Mouse (Mus musculus): Measurements from ENCODE around the gene Ypel2. TPM values are rescaled to one million over a fixed set of nuclear protein-coding genes. Genes with fewer than 3 reads are reported as not detected.

The Ypel2 gene
- polyA plus RNA-seq, 2 experiments, result 6.8 to 9.2 TPM

DNA sequence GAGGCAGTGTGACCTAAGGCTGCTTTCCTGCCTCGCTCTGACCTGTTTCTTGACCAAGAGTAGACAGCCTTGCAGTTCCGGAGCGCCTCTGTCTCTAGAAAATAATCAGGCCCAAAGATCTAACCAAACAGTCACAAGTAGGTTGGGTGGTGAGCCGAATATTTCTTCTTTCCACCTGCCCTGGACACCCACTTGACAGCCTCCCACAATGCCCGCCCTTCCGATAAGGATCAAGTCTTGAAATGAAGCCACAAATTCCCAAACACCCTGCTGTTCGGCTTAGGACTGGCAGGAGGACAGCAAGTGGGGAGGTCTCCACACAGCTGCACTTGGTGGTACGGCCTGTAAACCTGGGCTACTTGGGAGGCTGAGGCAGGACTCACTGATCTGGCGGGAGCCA is 26.0 kb downstream of the Ypel2 start:
- peaks cover 34% of the 10 kb centered on the region for H3K4me1 ChIP-seq (ENCODE audit: control insufficient read depth, insufficient read depth, low read length)

GRCm38 (mm10) chr11:86966696-86967095 is 26.8 kb downstream of the Ypel2 start:
- Histone ChIP-seq H3K9me3 (ENCODE audit: control insufficient read depth, low read length) (no peaks in the 10 kb centered on the region), H3K27me3 (ENCODE audit: control insufficient read depth, insufficient read depth, low read length) (no peaks in the 10 kb centered on the region), H3K4me1 (ENCODE audit: control insufficient read depth, insufficient read depth, low read length) (peaks cover 32% of the 10 kb centered on the region), H3K4me3 (replicated peaks; ENCODE audit: low read length) (no peak overlapping the region), H3K4me2 (replicated peaks; ENCODE audit: low read depth, low read length, severe bottlenecking) (no peak overlapping the region), H3K9ac (ENCODE audit: low read depth, low read length, severe bottlenecking) (no peak overlapping the region), H3K27ac (replicated peaks; ENCODE audit: low read depth, low read length) (no peak overlapping the region), H3K36me3 (ENCODE audit: control insufficient read depth, insufficient read depth, low read length) (peaks cover 44% of the 10 kb centered on the region)
- ATAC-seq (ENCODE audit: low FRiP score, low read depth) (no peak), DNase-seq (ENCODE audit: low spot score) (no peak)
- no peak for TF ChIP-seq POLR2A (IDR thresholded peaks at IDR 0.05; ENCODE audit: borderline replicate concordance, extremely low read depth, insufficient read depth, insufficient read length)
- WGBS, result 91% methylated on average over 3 of the region's 3 CpGs

More for the DNA sequence above, 26.0 kb downstream of the Ypel2 start:
- Histone ChIP-seq H3K9ac (ENCODE audit: low read depth, low read length, severe bottlenecking) (no peak overlapping the region), H3K27ac (replicated peaks; ENCODE audit: low read depth, low read length) (no peak overlapping the region), H3K4me2 (replicated peaks; ENCODE audit: low read depth, low read length, severe bottlenecking) (no peak overlapping the region), H3K4me3 (replicated peaks; ENCODE audit: low read length) (no peak overlapping the region), H3K27me3 (ENCODE audit: control insufficient read depth, insufficient read depth, low read length) (no peaks in the 10 kb centered on the region), H3K9me3 (ENCODE audit: control insufficient read depth, low read length) (no peaks in the 10 kb centered on the region), H3K36me3 (ENCODE audit: control insufficient read depth, insufficient read depth, low read length) (peaks cover 52% of the 10 kb centered on the region)
- 82% methylated on average over 9 of the region's 9 CpGs for WGBS
- TF ChIP-seq POLR2A (IDR thresholded peaks at IDR 0.05; ENCODE audit: borderline replicate concordance, extremely low read depth, insufficient read depth, insufficient read length), result no peak
- ATAC-seq (ENCODE audit: low FRiP score, low read depth), result no peak
- no peak for DNase-seq (ENCODE audit: low spot score)

DNA sequence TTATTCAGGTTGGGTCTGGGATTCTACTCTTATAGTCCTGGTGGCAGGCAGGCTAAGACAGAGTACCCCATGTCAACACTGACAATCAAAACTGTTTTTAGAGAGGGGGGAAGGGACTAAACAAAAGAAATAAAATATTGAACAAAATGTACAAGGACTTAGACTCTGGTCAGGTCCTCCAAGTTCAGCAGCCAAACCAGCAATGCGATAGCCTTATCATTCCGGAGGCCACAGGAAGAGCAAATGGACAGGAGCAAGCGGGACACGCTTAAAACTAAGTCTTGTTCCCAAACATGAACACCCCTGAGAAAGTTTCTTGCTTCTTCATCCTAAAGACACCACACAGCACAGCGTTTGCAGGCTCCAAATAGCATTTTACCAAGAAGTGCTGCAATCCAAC is 28.4 kb downstream of the Ypel2 start:
- WGBS, result 94% methylated on average over 5 of the region's 5 CpGs
- Histone ChIP-seq H3K4me3 (replicated peaks; ENCODE audit: low read length) (no peak overlapping the region), H3K9ac (ENCODE audit: low read depth, low read length, severe bottlenecking) (no peak overlapping the region), H3K36me3 (ENCODE audit: control insufficient read depth, insufficient read depth, low read length) (peaks cover 34% of the 10 kb centered on the region), H3K4me1 (ENCODE audit: control insufficient read depth, insufficient read depth, low read length) (peaks cover 30% of the 10 kb centered on the region), H3K9me3 (ENCODE audit: control insufficient read depth, low read length) (no peaks in the 10 kb centered on the region), H3K27me3 (ENCODE audit: control insufficient read depth, insufficient read depth, low read length) (no peaks in the 10 kb centered on the region), H3K4me2 (replicated peaks; ENCODE audit: low read depth, low read length, severe bottlenecking) (no peak overlapping the region), H3K27ac (replicated peaks; ENCODE audit: low read depth, low read length) (no peak overlapping the region)
- ATAC-seq (ENCODE audit: low FRiP score, low read depth) (no peak), DNase-seq (ENCODE audit: low spot score) (no peak)
- TF ChIP-seq POLR2A (IDR thresholded peaks at IDR 0.05; ENCODE audit: borderline replicate concordance, extremely low read depth, insufficient read depth, insufficient read length), result no peak

- H3K27ac ChIP-seq (replicated peaks; ENCODE audit: low read depth, low read length), result no peak overlapping the region
- no peaks in the 10 kb centered on the region for H3K9me3 ChIP-seq (ENCODE audit: control insufficient read depth, low read length)
- no peak overlapping the region for H3K4me3 ChIP-seq (replicated peaks; ENCODE audit: low read length)
- ATAC-seq (ENCODE audit: low FRiP score, low read depth) (no peak), DNase-seq (ENCODE audit: low spot score) (no peak)
- H3K36me3 ChIP-seq (ENCODE audit: control insufficient read depth, insufficient read depth, low read length), result peaks cover 35% of the 10 kb centered on the region
- 89% methylated on average over 10 of the region's 10 CpGs for WGBS
- H3K9ac ChIP-seq (ENCODE audit: low read depth, low read length, severe bottlenecking), result no peak overlapping the region
- H3K27me3 ChIP-seq (ENCODE audit: control insufficient read depth, insufficient read depth, low read length), result no peaks in the 10 kb centered on the region
- no peak overlapping the region for H3K4me2 ChIP-seq (replicated peaks; ENCODE audit: low read depth, low read length, severe bottlenecking)
- H3K4me1 ChIP-seq (ENCODE audit: control insufficient read depth, insufficient read depth, low read length), result peaks cover 30% of the 10 kb centered on the region
- TF ChIP-seq POLR2A (IDR thresholded peaks at IDR 0.05; ENCODE audit: borderline replicate concordance, extremely low read depth, insufficient read depth, insufficient read length), result no peak
Observed at GRCm38 (mm10) chr11:86963698-86964097, 29.8 kb downstream of the Ypel2 start.

- Histone ChIP-seq H3K27ac (replicated peaks; ENCODE audit: low read depth, low read length) (no peak overlapping the region), H3K9ac (ENCODE audit: low read depth, low read length, severe bottlenecking) (no peak overlapping the region), H3K4me3 (replicated peaks; ENCODE audit: low read length) (no peak overlapping the region), H3K4me1 (ENCODE audit: control insufficient read depth, insufficient read depth, low read length) (peaks cover 30% of the 10 kb centered on the region), H3K36me3 (ENCODE audit: control insufficient read depth, insufficient read depth, low read length) (peaks cover 35% of the 10 kb centered on the region), H3K27me3 (ENCODE audit: control insufficient read depth, insufficient read depth, low read length) (no peaks in the 10 kb centered on the region), H3K9me3 (ENCODE audit: control insufficient read depth, low read length) (no peaks in the 10 kb centered on the region), H3K4me2 (replicated peaks; ENCODE audit: low read depth, low read length, severe bottlenecking) (no peak overlapping the region)
- DNase-seq (ENCODE audit: low spot score), result no peak
- WGBS, result 84% methylated on average over 1 of the region's 1 CpGs
- ATAC-seq (ENCODE audit: low FRiP score, low read depth), result no peak
- TF ChIP-seq POLR2A (IDR thresholded peaks at IDR 0.05; ENCODE audit: borderline replicate concordance, extremely low read depth, insufficient read depth, insufficient read length), result no peak
Observed at GRCm38 (mm10) chr11:86963027-86963426, 30.5 kb downstream of the Ypel2 start.

DNA sequence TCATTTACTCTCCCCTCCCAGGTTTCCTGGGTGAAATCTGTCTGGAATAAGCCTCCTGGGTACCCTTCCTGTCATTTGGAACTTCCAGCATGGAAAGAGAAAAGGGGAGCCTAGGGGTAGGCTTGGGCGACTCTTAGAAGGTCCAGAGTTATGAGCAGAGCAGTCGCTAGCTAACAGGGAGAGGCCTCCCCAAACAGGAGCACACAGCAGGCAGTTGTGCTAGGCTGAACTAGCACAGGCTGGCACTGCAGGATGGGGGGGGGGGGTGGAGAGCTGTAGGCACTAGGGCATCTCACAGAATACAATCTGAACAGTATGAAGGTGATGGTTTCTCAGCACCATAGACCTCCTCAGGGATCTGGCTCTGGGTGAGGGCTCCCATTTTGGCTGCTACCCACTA is 31.1 kb downstream of the Ypel2 start:
- TF ChIP-seq POLR2A (IDR thresholded peaks at IDR 0.05; ENCODE audit: borderline replicate concordance, extremely low read depth, insufficient read depth, insufficient read length), result no peak
- no peak overlapping the region for H3K4me3 ChIP-seq (replicated peaks; ENCODE audit: low read length)
- peaks cover 35% of the 10 kb centered on the region for H3K36me3 ChIP-seq (ENCODE audit: control insufficient read depth, insufficient read depth, low read length)
- H3K9me3 ChIP-seq (ENCODE audit: control insufficient read depth, low read length), result no peaks in the 10 kb centered on the region
- DNase-seq (ENCODE audit: low spot score), result no peak
- H3K9ac ChIP-seq (ENCODE audit: low read depth, low read length, severe bottlenecking), result no peak overlapping the region
- no peaks in the 10 kb centered on the region for H3K27me3 ChIP-seq (ENCODE audit: control insufficient read depth, insufficient read depth, low read length)
- ATAC-seq (ENCODE audit: low FRiP score, low read depth), result no peak
- 62% methylated on average over 2 of the region's 2 CpGs for WGBS
- peaks cover 36% of the 10 kb centered on the region for H3K4me1 ChIP-seq (ENCODE audit: control insufficient read depth, insufficient read depth, low read length)
- H3K27ac ChIP-seq (replicated peaks; ENCODE audit: low read depth, low read length), result no peak overlapping the region
- H3K4me2 ChIP-seq (replicated peaks; ENCODE audit: low read depth, low read length, severe bottlenecking), result no peak overlapping the region

All from limb, embryonic 14.5 days (tissue).